Mouse (Mus musculus): Measurements from ENCODE around the gene 1700029I15Rik.
"Not testable (repeated sequence)": the region's sequence is repeated elsewhere in the genome, so short reads cannot be mapped to it uniquely, and the experiment has no call there.

GRCm38 (mm10) chr2:92399877-92400276, 17.5 kb downstream of the 1700029I15Rik start:
- not testable (repeated sequence) for TF ChIP-seq CTCF (IDR thresholded peaks at IDR 0.05; ENCODE audit: low read depth, low read length); POLR2A (IDR thresholded peaks at IDR 0.05; ENCODE audit: borderline replicate concordance, low read depth, low read length)
